Mouse (Mus musculus) fat pad, adult 2 months (tissue): ENCODE results near the gene App.

Experiments used
- DNase-seq: peaks from one replicate; pipeline ENCODE4 v3.0.0-alpha.2; 2011; ENCODE audit warnings: low read depth, low spot score; ENCODE audit errors: extremely low read depth

The App gene

DNA sequence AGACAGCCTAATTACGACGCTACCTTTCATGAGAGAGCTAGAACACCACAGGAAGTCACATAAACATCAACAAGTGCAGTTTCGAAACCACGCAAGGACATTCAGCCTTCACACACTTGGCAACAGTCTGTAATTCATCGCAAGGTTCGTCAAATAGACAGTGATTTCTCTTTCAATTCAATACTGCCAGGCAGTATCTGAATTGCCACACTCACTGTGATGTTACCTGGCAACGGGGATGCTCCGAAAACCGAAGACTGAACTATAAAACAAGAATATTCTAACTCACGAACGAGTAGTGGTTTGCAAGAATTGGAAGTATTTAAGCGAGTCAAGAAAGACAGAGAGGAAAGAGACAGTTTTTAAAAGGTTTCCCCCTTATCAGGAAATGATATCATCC, 142.8 kb downstream of the App start:
- DNase-seq = no peak

DNA sequence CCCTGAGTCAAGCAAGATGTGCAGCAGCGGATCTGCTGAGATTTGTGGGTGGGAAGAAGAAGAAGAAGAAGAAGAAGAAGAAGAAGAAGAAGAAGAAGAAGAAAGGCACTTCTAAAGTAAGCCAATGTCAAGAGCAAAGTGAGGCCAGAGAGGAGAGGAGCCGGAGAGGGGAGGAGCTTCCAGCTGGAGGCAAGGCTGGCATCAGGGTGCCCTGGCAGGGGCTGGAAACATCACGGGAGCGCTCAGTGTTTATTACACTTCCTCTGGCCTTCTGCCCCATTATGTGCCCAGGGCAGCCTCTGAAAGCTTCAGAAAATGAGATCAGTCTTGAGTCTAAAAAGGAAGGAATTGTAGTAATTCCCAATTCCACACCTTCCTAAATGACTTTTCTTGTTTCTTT, 145.2 kb downstream of the App start:
- DNase-seq = no peak

DNA sequence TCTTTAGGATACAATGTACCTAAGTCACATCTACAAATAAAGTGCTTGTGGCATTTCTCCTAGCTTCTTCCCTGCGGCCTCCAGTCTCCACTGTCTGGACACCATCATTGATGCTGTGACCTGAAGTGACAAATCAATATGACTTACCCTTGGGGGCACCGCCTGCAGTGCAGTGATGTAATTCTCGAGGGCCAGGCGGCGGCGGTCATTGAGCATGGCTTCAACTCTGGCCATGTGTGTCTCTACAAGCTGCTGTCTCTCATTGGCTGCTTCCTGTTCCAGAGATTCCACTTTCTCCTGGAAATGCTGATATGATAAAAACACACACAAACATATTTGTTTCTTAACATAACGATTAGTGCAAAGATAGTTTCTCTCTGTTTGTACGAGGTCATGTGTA, 148.9 kb downstream of the App start:
- no peak for DNase-seq

DNA sequence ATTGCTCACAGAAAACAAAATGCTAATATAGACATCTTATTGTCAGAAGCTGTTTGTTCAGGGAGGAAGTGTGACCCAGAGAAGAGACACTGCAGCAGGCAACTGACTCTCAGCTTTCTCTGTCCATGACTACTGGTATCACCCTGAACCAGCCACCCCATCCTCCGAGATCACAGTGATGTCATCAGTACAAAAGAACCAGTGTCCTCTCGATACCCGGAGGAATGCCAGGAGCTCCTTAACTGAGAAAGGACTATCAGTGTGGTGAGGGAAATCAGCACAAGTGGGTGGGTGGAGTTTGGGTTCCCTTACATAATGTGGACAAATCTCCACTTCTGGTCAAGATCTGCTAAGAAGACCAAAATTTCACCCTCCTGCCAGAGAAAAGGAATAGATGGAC, 150.5 kb downstream of the App start:
- DNase-seq = no peak

DNA sequence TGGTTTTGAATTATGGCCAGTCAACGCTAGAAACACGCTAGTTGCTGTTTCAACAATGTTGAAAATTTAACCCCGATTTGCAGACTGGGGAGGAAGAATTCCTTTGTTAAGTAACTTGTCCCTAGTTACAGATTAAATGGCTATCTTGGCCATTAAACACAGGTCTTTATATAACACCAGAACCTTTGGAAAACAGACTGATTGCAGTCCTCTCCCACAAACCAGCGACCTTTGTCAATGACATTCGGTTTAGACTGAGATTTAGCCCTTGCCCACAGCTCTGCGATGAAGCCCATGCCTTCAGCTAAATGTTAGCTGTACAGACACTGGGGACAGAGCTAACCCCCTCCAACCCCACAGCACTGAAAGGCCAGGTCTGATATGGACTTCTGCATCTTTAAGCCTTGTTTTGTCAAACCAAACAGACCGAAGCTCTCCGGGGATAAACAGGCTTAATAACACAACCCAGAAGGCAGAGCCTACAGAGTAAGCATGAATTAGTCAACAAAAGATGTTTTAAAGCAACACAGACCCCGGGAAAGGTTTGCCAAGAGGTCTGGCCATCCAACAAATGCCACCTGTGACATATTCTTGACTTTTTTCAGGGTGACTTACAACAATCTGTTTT, 152.8 kb downstream of the App start:
- no peak for DNase-seq

- DNase-seq = no peak
Measured at GRCm38 (mm10) chr16:85019273-85019672, 154.3 kb downstream of the App start.

- no peak for DNase-seq
Measured at GRCm38 (mm10) chr16:85017845-85018244, 155.7 kb downstream of the App start.

GRCm38 (mm10) chr16:85012695-85013094, 160.9 kb downstream of the App start:
- DNase-seq = no peak

GRCm38 (mm10) chr16:85012172-85012571, 161.4 kb downstream of the App start:
- DNase-seq = no peak

DNA sequence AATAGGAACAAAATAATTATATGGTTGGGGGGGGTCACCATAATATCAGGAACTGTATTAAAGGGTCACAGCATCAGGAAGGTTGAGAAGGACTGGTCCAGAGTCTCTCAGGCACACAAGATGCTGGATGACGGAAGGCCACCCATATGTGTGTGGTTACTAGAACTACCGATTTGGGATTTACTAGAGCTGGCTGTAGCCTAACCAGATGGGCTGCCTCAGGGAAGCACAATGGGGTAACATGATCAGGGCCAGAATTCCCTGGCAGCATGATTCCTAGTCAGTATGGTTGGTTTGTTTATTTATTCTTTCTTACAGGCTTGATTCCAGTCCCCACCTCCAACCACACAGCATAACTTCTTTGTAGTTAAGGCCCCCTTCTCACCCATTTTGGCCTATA, 162.9 kb downstream of the App start:
- no peak for DNase-seq

DNA sequence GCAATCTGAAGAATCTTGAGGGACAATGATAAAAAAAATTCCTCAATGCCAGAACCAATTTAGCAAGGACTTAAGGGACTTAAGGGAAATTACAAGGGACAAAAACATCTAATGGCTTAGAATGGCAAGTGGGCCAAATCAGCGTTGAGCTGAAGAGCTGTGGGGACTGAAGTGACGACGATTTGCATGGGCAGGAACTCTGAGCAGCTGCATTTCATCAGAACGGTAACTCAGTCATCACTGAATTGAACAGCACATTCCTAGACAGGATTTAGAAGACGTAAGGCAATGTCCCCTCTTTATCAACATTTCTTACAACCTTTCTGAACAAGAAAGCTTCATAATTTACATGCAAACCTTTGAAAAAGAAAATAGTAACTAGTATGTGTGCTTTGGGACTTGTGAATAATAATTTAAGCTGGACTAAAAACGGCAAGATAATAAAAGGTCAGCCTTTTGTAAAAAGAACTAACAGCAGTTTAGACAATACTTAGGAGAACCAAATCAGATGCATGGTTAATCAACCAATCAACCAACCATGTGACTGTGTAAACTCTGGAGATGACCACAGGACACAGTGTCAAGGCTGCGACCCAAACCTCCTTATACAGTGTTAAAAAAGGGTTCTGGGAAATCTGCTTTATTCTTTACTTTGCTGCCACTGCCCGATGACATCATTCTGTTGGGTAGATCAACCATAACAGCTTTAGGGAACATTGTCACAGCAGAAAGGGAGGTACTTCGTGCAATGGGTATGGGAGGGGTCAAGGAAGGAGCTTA, 164.5 kb downstream of the App start:
- no peak for DNase-seq

DNA sequence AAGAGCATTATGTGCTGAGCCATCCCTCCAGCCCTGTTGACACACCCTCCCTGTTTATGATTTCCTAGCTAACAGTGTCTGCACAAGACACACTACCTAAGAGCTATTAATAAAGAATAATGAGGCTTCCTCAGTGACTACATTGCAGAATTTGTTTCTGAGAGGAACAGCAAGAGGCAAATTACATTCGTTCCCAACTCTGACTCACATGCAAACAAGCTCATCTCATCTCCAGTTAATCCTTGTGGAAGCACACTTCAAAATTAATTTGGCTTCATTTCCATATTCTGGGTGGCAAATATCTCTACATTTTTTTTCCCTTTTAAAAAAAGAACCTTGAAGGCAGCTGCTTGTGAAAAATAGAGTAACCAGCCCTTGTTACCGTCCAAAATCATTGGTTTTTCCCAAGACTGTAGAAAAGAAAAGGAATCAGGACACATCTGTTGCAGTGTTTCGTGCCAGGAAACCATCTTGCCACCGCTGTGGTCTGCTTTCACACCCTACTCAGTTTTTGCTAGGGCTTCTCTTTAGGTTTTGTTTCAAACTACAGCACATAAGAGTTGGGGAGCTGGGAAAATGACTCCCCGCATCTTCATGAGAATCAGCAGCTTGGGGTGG, 171.5 kb downstream of the App start:
- no peak for DNase-seq

- no peak for DNase-seq
Measured at GRCm38 (mm10) chr16:85000304-85000703, 173.3 kb downstream of the App start.

DNA sequence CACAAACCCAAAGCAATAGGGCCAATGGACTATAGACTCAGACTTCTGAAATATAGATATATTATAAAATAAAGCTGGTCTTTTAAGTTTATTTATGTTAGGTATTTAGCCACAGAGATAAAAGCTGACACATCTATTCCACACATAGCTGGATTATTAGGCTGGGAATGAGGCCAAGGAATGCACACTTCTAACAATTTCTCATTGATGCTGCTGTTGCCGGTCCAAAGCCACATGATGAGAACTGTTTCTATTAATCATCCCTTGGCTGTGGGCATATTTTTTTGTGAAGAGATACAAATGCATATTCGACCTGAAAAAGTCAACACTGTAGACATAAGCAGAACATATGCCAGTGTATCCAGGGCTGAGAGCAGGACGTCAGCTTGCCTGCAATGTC, 176.0 kb downstream of the App start:
- DNase-seq = peak; percentile 4

- peak; percentile 28 for DNase-seq
Measured at GRCm38 (mm10) chr16:84995441-84995867, 178.1 kb downstream of the App start.

- DNase-seq = no peak
Measured at GRCm38 (mm10) chr16:84992888-84993287, 180.7 kb downstream of the App start.

DNA sequence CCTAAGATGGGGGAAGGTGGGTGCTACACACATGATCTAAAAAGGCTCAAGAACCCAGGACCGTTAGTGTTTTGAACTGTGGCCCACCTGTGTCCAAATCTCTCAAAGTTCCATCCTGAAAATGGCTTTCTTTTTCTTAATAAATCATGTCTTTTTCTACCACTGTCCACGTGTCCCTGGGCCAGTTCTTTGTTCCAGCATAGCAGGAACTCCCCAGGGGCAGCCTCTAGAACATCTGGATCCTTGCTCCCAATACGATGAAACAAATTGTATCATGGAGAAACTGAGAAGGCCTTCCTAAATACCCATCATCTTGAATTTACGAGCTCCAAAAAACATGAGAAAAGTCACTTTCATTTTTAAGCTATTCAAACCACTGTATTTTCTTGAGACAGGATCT, 182.6 kb downstream of the App start:
- DNase-seq = no peak

GRCm38 (mm10) chr16:84989938-84990337, 183.6 kb downstream of the App start:
- DNase-seq = no peak

- DNase-seq = no peak
Measured at GRCm38 (mm10) chr16:84989476-84989875, 184.1 kb downstream of the App start.

GRCm38 (mm10) chr16:84987724-84988287, 185.8 kb downstream of the App start:
- no peak for DNase-seq

GRCm38 (mm10) chr16:84986016-84986631, 187.4 kb downstream of the App start:
- no peak for DNase-seq
